Mouse (Mus musculus) thymus, adult 2 months (tissue): Measurements from ENCODE around the gene Slc10a4.
A peak's percentile ranks its signal among the peaks of the same experiment; 100 is the strongest.

Experiments used
- CTCF ChIP-seq: fragments of 200-500 bp; IDR thresholded peaks from 2 replicates; pipeline ENCODE4 v1.5.1; 2012; ENCODE audit warnings: mild to moderate bottlenecking, control low read depth, low read length, moderate library complexity, borderline replicate concordance; ENCODE audit not compliant: control insufficient read depth, poor library complexity, insufficient read depth; ENCODE audit errors: extremely low read depth
- POLR2A ChIP-seq: fragments of 200-500 bp; IDR thresholded peaks from 2 replicates; pipeline ENCODE4 v1.6.1; 2012; ENCODE audit warnings: mild to moderate bottlenecking, low read length, control low read depth, moderate library complexity; ENCODE audit not compliant: control insufficient read depth, poor library complexity, insufficient read depth; ENCODE audit errors: extremely low read depth

- TF ChIP-seq CTCF (0 out of 2 replicates have a peak, but pooled peaks have one; percentile 38), POLR2A (no peak)
These were observed 49.8 kb downstream of the Slc10a4 start for GRCm38 (mm10) chr5:73056457-73056856.
